Mouse (Mus musculus) E14TG2a.4 (cell line): ENCODE results near the gene Dcaf4.

Source experiments
- CTCF ChIP-seq: conservative IDR thresholded peaks from 2 replicates; pipeline ENCODE4 v1.5.1; 2014; ENCODE audit warnings: low read length
- POU5F1 ChIP-seq: IDR thresholded peaks from 2 replicates; pipeline ENCODE4 v1.6.1; 2014; ENCODE audit warnings: low read length, borderline replicate concordance

DNA sequence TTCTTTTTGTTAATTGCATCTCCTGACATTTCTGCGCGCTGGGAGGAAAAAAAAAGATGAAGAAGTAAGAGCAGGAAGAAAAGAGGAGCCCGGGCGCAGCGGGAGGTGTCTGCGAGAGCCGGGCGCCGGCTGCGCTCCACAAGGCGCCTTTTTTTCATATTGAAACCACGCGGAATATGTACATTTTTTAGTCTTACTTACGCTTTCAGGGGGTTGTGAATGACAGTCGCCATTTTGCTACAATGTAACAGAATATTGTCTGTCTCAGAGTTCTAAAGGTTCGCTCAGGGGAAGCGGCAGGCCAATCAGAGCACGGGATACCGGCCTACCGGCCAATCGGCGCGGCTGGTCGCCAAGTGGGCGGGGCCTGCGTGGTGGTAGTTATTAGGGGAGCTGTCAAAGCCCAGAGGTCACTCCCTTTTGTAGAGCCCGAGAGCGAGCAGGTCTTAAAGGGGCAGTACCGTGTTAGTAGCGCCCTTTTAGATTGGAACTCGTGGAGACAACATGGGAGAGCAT lies 32.7 kb upstream of the Dcaf4 start, which contains the start of gene Dpf3:
- no peak for TF ChIP-seq CTCF
- no peak for TF ChIP-seq POU5F1
